Mouse (Mus musculus): ENCODE results near the gene Tmem8b. TPM values are rescaled to one million over a fixed set of nuclear protein-coding genes. Genes with fewer than 3 reads are reported as not detected.

Tmem8b gene
- polyA plus RNA-seq, 1 experiment = 1.8 TPM

GRCm38 (mm10) chr4:43631956-43632920 lies 36.5 kb upstream of the Tmem8b start:
- no peaks in the 10 kb centered on the region for H3K4me1 ChIP-seq (ENCODE audit: control insufficient read depth, insufficient read depth, low read length)
- WGBS = 79% methylated on average over 42 of the region's 42 CpGs
- TF ChIP-seq POLR2A (IDR thresholded peaks at IDR 0.05; ENCODE audit: borderline replicate concordance, control insufficient read depth, low read depth, low read length) = no peak
- no peak for TF ChIP-seq CTCF (IDR thresholded peaks at IDR 0.05; ENCODE audit: control insufficient read depth, insufficient read depth, low read length)
- no peak overlapping the region for H3K4me3 ChIP-seq (replicated peaks; ENCODE audit: control insufficient read depth, low read depth, low read length)
- no peak overlapping the region for H3K27ac ChIP-seq (ENCODE audit: control insufficient read depth, insufficient read depth, low read depth, low read length, poor library complexity)

GRCm38 (mm10) chr4:43633296-43633695 lies 35.5 kb upstream of the Tmem8b start:
- Histone ChIP-seq H3K27ac (ENCODE audit: control insufficient read depth, insufficient read depth, low read depth, low read length, poor library complexity) (no peak overlapping the region), H3K4me3 (replicated peaks; ENCODE audit: control insufficient read depth, low read depth, low read length) (no peak overlapping the region), H3K4me1 (ENCODE audit: control insufficient read depth, insufficient read depth, low read length) (no peaks in the 10 kb centered on the region)
- TF ChIP-seq CTCF (IDR thresholded peaks at IDR 0.05; ENCODE audit: control insufficient read depth, insufficient read depth, low read length) (no peak), POLR2A (IDR thresholded peaks at IDR 0.05; ENCODE audit: borderline replicate concordance, control insufficient read depth, low read depth, low read length) (no peak)
- WGBS = 79% methylated on average over 8 of the region's 8 CpGs

GRCm38 (mm10) chr4:43633736-43634135 lies 35.0 kb upstream of the Tmem8b start:
- TF ChIP-seq CTCF (IDR thresholded peaks at IDR 0.05; ENCODE audit: control insufficient read depth, insufficient read depth, low read length) (no peak), POLR2A (IDR thresholded peaks at IDR 0.05; ENCODE audit: borderline replicate concordance, control insufficient read depth, low read depth, low read length) (no peak)
- 81% methylated on average over 2 of the region's 2 CpGs for WGBS
- no peak overlapping the region for H3K4me3 ChIP-seq (replicated peaks; ENCODE audit: control insufficient read depth, low read depth, low read length)
- no peaks in the 10 kb centered on the region for H3K4me1 ChIP-seq (ENCODE audit: control insufficient read depth, insufficient read depth, low read length)
- no peak overlapping the region for H3K27ac ChIP-seq (ENCODE audit: control insufficient read depth, insufficient read depth, low read depth, low read length, poor library complexity)

- no peaks in the 10 kb centered on the region for H3K4me1 ChIP-seq (ENCODE audit: control insufficient read depth, insufficient read depth, low read length)
- H3K27ac ChIP-seq (ENCODE audit: control insufficient read depth, insufficient read depth, low read depth, low read length, poor library complexity) = no peak overlapping the region
- TF ChIP-seq POLR2A (IDR thresholded peaks at IDR 0.05; ENCODE audit: borderline replicate concordance, control insufficient read depth, low read depth, low read length) (no peak), CTCF (IDR thresholded peaks at IDR 0.05; ENCODE audit: control insufficient read depth, insufficient read depth, low read length) (no peak)
- WGBS = 87% methylated on average over 7 of the region's 7 CpGs
- no peak overlapping the region for H3K4me3 ChIP-seq (replicated peaks; ENCODE audit: control insufficient read depth, low read depth, low read length)
These were observed 34.0 kb upstream of the Tmem8b start for GRCm38 (mm10) chr4:43634621-43635374.

- TF ChIP-seq CTCF (IDR thresholded peaks at IDR 0.05; ENCODE audit: control insufficient read depth, insufficient read depth, low read length) (no peak), POLR2A (IDR thresholded peaks at IDR 0.05; ENCODE audit: borderline replicate concordance, control insufficient read depth, low read depth, low read length) (no peak)
- H3K4me3 ChIP-seq (replicated peaks; ENCODE audit: control insufficient read depth, low read depth, low read length) = no peak overlapping the region
- H3K4me1 ChIP-seq (ENCODE audit: control insufficient read depth, insufficient read depth, low read length) = no peaks in the 10 kb centered on the region
- H3K27ac ChIP-seq (ENCODE audit: control insufficient read depth, insufficient read depth, low read depth, low read length, poor library complexity) = no peak overlapping the region
- 77% methylated on average over 6 of the region's 6 CpGs for WGBS
These were observed 32.0 kb upstream of the Tmem8b start for GRCm38 (mm10) chr4:43636751-43637150.

- WGBS = 80% methylated on average over 9 of the region's 9 CpGs
- no peak overlapping the region for H3K27ac ChIP-seq (ENCODE audit: control insufficient read depth, insufficient read depth, low read depth, low read length, poor library complexity)
- H3K4me3 ChIP-seq (replicated peaks; ENCODE audit: control insufficient read depth, low read depth, low read length) = no peak overlapping the region
- no peak for TF ChIP-seq POLR2A (IDR thresholded peaks at IDR 0.05; ENCODE audit: borderline replicate concordance, control insufficient read depth, low read depth, low read length)
- TF ChIP-seq CTCF (IDR thresholded peaks at IDR 0.05; ENCODE audit: control insufficient read depth, insufficient read depth, low read length) = no peak
- H3K4me1 ChIP-seq (ENCODE audit: control insufficient read depth, insufficient read depth, low read length) = no peaks in the 10 kb centered on the region
These were observed 28.7 kb upstream of the Tmem8b start for GRCm38 (mm10) chr4:43640076-43640475.

- H3K4me3 ChIP-seq (replicated peaks; ENCODE audit: control insufficient read depth, low read depth, low read length) = no peak overlapping the region
- 85% methylated on average over 6 of the region's 6 CpGs for WGBS
- no peak for TF ChIP-seq POLR2A (IDR thresholded peaks at IDR 0.05; ENCODE audit: borderline replicate concordance, control insufficient read depth, low read depth, low read length)
- no peak for TF ChIP-seq CTCF (IDR thresholded peaks at IDR 0.05; ENCODE audit: control insufficient read depth, insufficient read depth, low read length)
These were observed 28.3 kb upstream of the Tmem8b start for GRCm38 (mm10) chr4:43640491-43640890.

GRCm38 (mm10) chr4:43649783-43650182 lies 19.0 kb upstream of the Tmem8b start:
- no peak overlapping the region for H3K27ac ChIP-seq (ENCODE audit: control insufficient read depth, insufficient read depth, low read depth, low read length, poor library complexity)
- no peak overlapping the region for H3K4me3 ChIP-seq (replicated peaks; ENCODE audit: control insufficient read depth, low read depth, low read length)
- no peaks in the 10 kb centered on the region for H3K4me1 ChIP-seq (ENCODE audit: control insufficient read depth, insufficient read depth, low read length)
- 91% methylated on average over 3 of the region's 3 CpGs for WGBS
- TF ChIP-seq POLR2A (IDR thresholded peaks at IDR 0.05; ENCODE audit: borderline replicate concordance, control insufficient read depth, low read depth, low read length) (no peak), CTCF (IDR thresholded peaks at IDR 0.05; ENCODE audit: control insufficient read depth, insufficient read depth, low read length) (peak; percentile 21; the same call in 1 of the 2 replicates)

More at GRCm38 (mm10) chr4:43640491-43640890, 28.3 kb upstream of the Tmem8b start:
- no peak overlapping the region for H3K27ac ChIP-seq (ENCODE audit: control insufficient read depth, insufficient read depth, low read depth, low read length, poor library complexity)
- H3K4me1 ChIP-seq (ENCODE audit: control insufficient read depth, insufficient read depth, low read length) = no peaks in the 10 kb centered on the region
